Mouse (Mus musculus) inflammation-experienced regulatory T-cells, adult 16 weeks (primary cell): Measurements from ENCODE around the gene Blvrb. TPM values are rescaled to one million over a fixed set of nuclear protein-coding genes. Genes with fewer than 3 reads are reported as not detected.

ENCODE experiments used
- polyA plus RNA-seq: library from polyadenylated mRNA; unstranded; fragments of 100-300 nt; shearing (Covaris generic); gene quantifications from one replicate; pipeline ENCODE4 v1.2.1, GENCODE M21; 2017

Blvrb gene
- polyA plus RNA-seq, result 17.9 TPM

DNA sequence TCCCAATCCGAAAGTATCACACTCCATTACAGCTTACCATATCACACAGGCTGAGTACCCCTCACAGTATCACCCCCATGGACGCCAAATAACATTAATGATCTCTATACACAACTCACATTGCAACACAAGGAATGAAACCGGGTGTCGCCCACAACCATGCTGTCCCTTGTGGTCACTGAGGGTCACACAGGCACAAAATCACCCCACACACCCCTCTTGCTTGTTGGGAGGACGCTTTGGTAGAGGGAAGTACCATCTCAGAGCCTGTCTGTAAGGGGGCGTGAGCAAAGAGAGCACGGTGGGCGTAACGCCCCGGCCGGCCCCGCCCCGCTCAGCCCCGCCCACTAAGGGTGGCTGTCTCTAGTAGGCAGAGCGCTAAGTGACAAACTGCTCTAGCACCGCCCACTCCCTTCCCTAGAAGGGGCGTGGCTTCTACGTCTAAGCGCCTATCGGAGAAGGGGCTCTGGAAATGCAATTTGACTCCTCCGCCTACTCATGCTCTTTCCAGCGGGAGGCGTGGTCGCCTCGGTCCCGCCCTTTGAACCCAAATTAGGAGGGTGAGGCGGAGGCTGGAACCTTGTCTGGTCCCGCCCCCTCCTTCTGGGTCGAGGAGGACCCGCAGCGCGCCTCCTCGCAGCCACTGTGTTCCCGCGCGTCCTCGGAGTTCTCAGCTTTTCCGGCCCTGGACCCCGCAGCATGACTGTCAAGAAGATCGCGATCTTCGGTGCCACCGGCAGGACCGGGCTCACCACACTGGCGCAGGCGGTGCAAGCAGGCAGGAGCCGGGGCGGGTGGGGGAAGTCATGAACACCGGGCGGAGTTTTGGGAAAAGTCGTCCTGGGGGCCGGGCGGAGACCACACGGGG lies at the start of gene Blvrb, which contains the start of gene Sptbn4:
Gene Blvrb, plus strand, starts transcription at position 560 of the 868 bp plus-strand sequence.
Gene Sptbn4, minus strand, starts transcription at position 268 of the 868 bp plus-strand sequence.

DNA sequence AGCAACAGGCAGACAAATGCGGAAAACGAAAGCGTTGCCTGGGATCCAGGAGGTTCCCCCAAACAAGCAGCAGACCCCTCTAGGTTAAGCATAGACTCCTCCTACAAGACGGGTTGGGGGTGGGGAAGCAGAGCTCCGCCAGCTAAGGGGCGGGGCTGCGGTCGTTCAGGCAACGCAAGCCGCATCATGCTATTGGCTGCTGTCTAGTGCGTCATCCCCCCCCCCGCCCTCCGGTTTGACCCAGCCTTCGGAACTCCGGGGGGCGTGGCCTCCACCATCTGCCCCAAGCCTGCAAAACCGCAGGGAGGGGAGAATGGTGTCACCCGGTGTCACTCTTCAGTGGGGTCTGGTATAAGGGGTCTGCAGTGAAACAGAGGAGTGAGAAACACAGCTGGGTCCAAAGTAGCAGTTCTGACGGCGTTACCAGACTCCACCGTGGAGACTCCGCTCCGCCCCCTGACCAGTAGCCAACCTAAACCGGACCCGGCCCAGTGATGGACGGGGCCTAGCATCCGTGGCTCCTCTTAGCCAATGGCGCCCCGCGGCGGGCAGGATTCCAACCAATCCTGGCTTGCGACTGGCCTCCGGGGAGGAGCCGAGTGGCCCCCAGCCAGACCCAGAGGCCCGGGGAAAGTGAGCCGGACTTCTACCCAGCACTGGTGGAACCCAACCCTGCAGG lies 25.5 kb downstream of the Blvrb start, which contains the start of gene Sertad3:
Gene Sertad3, plus strand, starts transcription at position 613 of the 679 bp plus-strand sequence.

DNA sequence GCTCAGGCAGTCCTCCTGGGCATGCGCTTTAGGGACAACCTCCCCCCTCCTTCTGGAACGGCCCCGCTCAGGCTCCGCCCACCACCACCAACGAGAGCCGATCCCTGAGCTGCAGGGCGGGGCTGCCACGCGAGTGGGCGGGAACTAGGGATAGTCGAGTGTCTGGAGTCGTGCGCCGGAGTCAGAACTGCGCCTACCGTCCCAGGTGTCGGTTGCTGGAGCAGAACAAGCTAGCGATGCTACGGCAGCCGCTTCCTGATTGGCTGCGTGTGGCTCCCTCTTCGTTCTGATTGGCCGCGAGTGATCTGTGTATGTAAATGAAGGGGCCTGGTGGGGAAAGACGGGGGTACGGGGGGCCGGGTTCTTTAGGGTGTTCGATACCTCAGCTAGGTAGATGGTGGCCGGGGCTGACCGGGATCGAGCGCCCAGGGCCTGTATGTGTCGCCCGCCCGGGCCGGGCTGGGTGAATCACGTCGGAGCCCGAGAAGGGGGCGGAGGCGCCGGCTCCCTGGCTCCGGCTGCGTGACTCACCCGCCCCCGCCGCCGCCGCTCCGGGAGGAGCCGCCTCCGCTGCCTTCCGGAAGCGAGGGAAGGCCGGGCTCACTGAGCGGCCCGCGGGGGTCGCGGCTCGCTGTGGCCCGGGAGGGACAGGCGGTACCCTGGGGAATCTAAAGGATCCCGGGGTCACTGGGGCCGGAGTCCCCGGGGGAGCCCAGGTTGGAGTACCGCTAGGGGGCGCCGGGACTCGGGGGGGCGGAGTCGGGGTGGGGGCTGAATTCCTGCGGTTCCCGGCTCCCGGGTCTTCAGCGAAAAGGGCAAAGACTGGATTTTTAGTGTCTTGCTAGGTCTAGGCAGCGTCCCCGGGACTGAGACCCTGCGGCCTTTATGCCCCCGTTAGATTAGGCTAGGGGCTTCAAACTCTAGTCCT lies 39.3 kb downstream of the Blvrb start, which contains the start of gene Sertad1:
Gene Sertad1, plus strand, starts transcription at position 141 of the 928 bp plus-strand sequence.

DNA sequence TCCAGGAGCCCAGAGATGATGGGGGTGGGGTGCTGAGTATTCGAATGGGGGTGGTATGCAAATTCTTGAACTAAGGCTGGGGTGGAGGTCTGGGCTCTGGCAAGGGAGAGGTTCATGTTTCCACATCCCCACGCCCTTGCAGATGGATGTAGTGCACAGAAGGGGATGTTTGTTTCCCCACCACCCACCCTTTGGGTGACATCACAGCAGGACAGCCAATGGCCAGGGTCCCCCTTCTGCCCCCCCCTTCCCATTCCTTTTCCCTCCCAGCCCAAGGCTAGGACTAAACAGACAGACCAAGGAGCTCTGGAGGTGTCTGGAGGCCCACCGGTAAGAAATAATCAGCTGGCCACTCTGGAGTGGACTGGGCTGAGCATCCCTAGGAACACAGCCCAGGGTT lies 51.3 kb downstream of the Blvrb start, which contains the start of gene Prx:
Gene Prx, plus strand, starts transcription at position 289 of the 400 bp plus-strand sequence.

Other genes with a start within 250 kb of the Blvrb start
- 4.7 TPM for gene Itpkc, start 219.3 kb upstream of the Blvrb start, polyA plus RNA-seq
- gene Coq8b, start 215.0 kb upstream of the Blvrb start, polyA plus RNA-seq, result 33.5 TPM
- 0.79 TPM for gene Numbl, start 189.5 kb upstream of the Blvrb start, polyA plus RNA-seq
- gene Ltbp4, start 110.3 kb upstream of the Blvrb start, polyA plus RNA-seq, result 1.2 TPM
- gene Shkbp1, start 92.0 kb upstream of the Blvrb start, polyA plus RNA-seq, result 110 TPM
- gene Gm20479, start 90.6 kb upstream of the Blvrb start, polyA plus RNA-seq, result 1.00 TPM
- gene Sptbn4, start 292 bp upstream of the Blvrb start, polyA plus RNA-seq, result 0.29 TPM
- 67.9 TPM for gene Sertad3, start 25.8 kb downstream of the Blvrb start, polyA plus RNA-seq
- gene Sertad1, start 38.9 kb downstream of the Blvrb start, polyA plus RNA-seq, result 84.0 TPM
- 1.2 TPM for gene Prx, start 51.3 kb downstream of the Blvrb start, polyA plus RNA-seq
- gene Hipk4, start 75.3 kb downstream of the Blvrb start, polyA plus RNA-seq, result not detected
- gene Pld3, start 105.2 kb downstream of the Blvrb start, polyA plus RNA-seq, result 265 TPM
- gene 2310022A10Rik, start 105.3 kb downstream of the Blvrb start, polyA plus RNA-seq, result 22.7 TPM
- 111 TPM for gene Akt2, start 143.6 kb downstream of the Blvrb start, polyA plus RNA-seq
- gene Ttc9b, start 205.9 kb downstream of the Blvrb start, polyA plus RNA-seq, result not detected
- 1.1 TPM for gene Map3k10, start 226.6 kb downstream of the Blvrb start, polyA plus RNA-seq
- 3.5 TPM for gene Zfp607b, start 241.4 kb downstream of the Blvrb start, polyA plus RNA-seq